Mouse (Mus musculus): ENCODE measurements around the gene Lkaaear1. TPM values are rescaled to one million over a fixed set of nuclear protein-coding genes. Genes with fewer than 3 reads are reported as not detected.

Lkaaear1 gene
- not detected in 2 replicates for polyA plus RNA-seq (2015; fragmentation: Nextera tagmentation; extraction: Ambion mirVana)

DNA sequence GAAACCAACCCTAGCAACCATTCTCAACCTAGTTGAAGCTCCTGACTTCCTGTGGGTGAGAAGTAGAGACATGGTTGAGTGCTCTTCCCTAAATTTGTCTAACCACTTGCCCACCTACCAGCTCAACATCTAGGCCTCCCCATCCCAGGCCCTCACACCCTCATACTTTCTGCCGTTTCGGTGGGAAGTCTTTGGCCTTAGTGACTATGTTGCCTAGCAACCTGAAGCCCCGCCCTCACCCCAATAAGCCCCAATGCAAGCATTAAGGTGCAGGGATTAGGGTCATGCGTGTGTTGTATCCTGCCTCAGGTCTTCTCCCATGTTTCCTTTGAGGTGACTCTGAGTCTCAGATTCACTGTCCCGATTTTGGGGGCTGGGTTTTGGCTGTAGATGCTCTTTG lies at the start of gene Lkaaear1:
Lkaaear1 (minus strand) TSS at position 202 of the 400 bp plus-strand sequence.

DNA sequence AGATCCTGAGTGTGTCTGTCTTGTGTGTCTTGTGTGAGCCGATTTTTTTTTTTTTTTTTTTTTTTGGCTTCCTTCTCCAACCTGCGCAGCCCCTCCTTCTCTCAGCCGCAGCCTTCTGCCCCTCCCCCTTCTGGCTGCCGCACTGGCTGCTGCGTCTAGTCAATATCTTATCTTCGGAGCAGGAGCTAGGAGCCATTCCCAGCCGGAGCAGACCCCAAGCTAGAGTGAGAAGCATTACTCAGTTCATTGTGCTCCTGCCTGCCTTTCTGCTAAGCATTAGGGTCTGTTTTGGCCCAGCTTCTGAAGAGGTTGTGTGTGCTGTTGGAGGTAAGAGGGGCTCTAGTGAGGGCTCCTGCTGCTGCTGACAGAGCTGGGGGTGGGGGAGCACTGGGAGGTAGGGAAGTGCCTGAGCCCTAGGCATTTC lies 16.7 kb upstream of the Lkaaear1 start, which contains the start of gene Oprl1:
Oprl1 (plus strand) TSS at position 114 of the 424 bp plus-strand sequence.

DNA sequence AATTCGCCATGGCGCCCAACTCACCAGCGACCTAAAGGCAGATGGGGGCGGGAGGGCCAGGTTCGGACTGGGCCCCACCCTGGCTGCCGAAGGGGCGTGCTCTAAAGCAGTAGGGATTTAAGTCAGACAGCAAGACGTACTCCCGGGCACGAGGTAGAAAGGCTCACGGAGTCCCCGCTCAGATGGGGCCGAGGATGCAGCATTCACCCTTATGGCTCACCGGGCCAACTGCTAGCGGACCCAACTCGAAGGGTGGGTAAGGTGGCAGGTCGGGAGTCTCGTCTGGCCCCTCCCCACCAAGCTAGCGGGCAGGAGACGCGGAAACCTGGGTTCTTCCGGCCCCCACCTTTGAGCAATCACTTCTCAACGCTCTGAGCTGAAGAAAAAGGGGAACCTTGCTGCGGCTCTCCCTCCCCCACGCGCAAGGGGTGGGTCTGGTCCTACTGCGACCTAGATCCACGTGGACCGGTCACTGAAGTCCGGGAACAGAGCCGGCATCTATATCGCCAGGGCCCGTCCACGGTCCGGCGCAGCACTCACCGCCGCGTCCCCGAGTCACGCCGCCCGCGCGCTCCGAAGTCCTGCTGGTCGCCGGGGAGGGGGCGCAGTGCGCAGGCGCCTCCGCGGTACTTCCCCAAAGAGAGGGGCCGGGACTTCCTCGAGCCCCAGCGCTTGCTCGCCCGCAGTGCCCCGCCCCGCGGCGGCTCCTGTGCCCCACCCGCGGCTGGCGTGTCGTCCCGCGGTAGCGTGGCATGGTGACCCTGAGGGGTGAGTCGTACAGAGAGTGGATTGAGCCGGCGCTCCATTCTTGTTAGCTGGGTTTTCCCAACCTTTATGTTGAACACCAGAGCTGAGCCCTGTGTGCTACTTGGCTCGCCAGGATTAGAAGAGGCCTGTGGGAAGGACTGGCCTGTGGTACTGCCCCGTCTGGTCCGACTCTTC lies 4.6 kb downstream of the Lkaaear1 start, which contains the start of gene Rgs19:
Rgs19 (minus strand) TSS at position 639 of the 942 bp plus-strand sequence.

DNA sequence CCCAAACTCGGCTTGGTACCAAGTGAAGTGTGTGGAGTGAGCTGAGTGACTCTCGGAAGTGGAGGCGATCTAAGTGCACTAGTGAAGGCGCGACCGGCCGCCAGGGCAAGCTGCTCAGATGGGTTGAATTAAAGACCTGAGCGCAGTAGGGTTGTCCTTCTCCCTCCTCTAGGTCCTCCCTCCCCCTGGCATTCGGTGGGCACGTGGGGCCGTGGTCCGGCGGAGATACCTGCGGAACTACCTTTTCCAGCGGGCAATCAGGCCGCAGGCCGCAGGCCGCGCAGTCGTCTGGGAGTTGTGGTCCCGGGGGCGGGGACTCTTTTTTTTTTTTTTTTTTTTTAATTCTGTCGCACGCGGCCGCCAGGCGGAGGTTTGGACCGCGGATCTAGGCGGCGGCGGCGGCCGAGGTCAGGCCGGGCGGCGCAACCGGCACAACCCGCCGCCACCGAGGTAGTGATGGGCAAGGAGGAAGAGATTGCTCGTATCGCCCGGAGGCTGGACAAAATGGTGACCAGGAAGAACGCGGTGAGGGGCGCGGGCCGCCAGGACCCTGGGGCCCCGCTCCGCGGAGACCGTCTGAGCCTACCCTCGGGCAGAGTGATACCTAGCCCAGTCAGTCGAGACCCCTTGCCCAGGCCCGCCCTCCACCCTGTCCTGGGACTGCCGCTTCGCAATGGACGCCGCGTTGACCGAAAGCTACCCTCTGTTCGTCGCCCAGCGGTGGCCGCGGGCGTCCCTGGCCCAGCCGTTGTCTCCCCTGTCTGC lies 18.1 kb downstream of the Lkaaear1 start, which contains the start of gene Tcea2:
Tcea2 (plus strand) TSS at position 360 of the 765 bp plus-strand sequence.

DNA sequence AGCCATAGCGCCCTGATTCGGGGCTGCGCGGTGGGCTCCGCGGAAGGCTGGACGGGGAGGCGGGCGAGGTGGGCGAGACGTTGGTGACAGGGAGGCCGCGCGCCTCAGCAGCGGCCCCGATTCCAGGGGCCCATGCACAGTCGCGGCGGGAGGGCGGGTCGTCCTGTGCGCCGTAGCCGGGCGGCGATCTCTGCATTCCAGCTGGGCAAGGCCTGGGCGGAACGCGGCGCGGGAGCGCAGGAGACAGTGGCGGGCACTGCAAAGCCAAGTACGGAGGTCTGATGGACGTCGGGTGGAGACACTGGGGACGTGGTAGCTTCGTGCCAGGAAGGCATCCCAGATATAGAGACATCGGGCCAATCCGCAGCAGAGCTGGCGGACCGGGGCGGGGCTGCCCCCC lies 26.9 kb downstream of the Lkaaear1 start, which contains the start of gene Sox18:
Sox18 (minus strand) TSS at position 315 of the 400 bp plus-strand sequence.

DNA sequence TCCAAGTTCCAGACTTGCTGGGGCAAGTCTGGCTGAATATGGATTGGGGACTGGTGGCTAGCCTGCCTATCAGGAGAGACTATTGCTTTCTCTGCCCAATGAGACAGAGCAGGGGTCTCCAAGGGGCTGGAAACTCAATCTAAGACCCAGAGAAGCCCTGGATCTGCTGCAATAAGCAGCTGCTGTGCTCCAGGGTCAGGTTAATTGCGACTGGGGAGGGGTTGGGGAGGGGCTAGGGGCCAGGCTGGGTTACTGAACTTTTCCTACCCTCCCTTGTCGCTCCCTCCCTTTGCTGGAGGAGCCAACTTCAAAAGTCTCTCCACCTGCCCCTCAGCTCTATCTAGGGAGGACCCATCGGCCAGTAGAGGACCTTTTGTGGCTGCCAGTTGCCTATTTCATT lies 41.5 kb downstream of the Lkaaear1 start, which contains the start of gene Gm29797:
Gm29797 (plus strand) TSS at position 301 of the 400 bp plus-strand sequence.

Other genes starting within 250 kb of the Lkaaear1 start
- gene Zbtb46, start 239.0 kb downstream of the Lkaaear1 start, polyA plus RNA-seq (2015; fragmentation: Nextera tagmentation; extraction: Ambion mirVana) = 5.7 and 6.2 TPM in 2 replicates
- 0.18 and 0.28 TPM in 2 replicates for gene Abhd16b, start 205.2 kb downstream of the Lkaaear1 start, polyA plus RNA-seq (2015; fragmentation: Nextera tagmentation; extraction: Ambion mirVana)
- gene Tpd52l2, start 201.3 kb downstream of the Lkaaear1 start, polyA plus RNA-seq (2015; fragmentation: Nextera tagmentation; extraction: Ambion mirVana) = 111 and 112 TPM in 2 replicates
- 67.9 and 68.2 TPM in 2 replicates for gene Dnajc5, start 178.0 kb downstream of the Lkaaear1 start, polyA plus RNA-seq (2015; fragmentation: Nextera tagmentation; extraction: Ambion mirVana)
- gene Uckl1, start 113.5 kb downstream of the Lkaaear1 start, polyA plus RNA-seq (2015; fragmentation: Nextera tagmentation; extraction: Ambion mirVana) = 47.7 and 48.8 TPM in 2 replicates
- 34.5 and 34.7 TPM in 2 replicates for gene Prpf6, start 106.6 kb downstream of the Lkaaear1 start, polyA plus RNA-seq (2015; fragmentation: Nextera tagmentation; extraction: Ambion mirVana)
- gene Zfp512b, start 105.6 kb downstream of the Lkaaear1 start, polyA plus RNA-seq (2015; fragmentation: Nextera tagmentation; extraction: Ambion mirVana) = 17.3 and 20.1 TPM in 2 replicates
- gene Samd10, start 99.2 kb downstream of the Lkaaear1 start, polyA plus RNA-seq (2015; fragmentation: Nextera tagmentation; extraction: Ambion mirVana) = 2.4 and 2.5 TPM in 2 replicates
- gene Gm29797, start 41.4 kb downstream of the Lkaaear1 start, polyA plus RNA-seq (2015; fragmentation: Nextera tagmentation; extraction: Ambion mirVana) = not detected in 2 replicates
- gene Sox18, start 26.8 kb downstream of the Lkaaear1 start, polyA plus RNA-seq (2015; fragmentation: Nextera tagmentation; extraction: Ambion mirVana) = 37.8 and 41.7 TPM in 2 replicates
- gene Tcea2, start 18.1 kb downstream of the Lkaaear1 start, polyA plus RNA-seq (2015; fragmentation: Nextera tagmentation; extraction: Ambion mirVana) = 8.4 and 10.0 TPM in 2 replicates
- 16.7 and 22.8 TPM in 2 replicates for gene Rgs19, start 4.5 kb downstream of the Lkaaear1 start, polyA plus RNA-seq (2015; fragmentation: Nextera tagmentation; extraction: Ambion mirVana)
- gene Oprl1, start 16.6 kb upstream of the Lkaaear1 start, polyA plus RNA-seq (2015; fragmentation: Nextera tagmentation; extraction: Ambion mirVana) = 0.14 and 0.18 TPM in 2 replicates
- gene Myt1, start 64.9 kb upstream of the Lkaaear1 start, polyA plus RNA-seq (2015; fragmentation: Nextera tagmentation; extraction: Ambion mirVana) = not detected in 2 replicates
- gene Pcmtd2, start 139.4 kb upstream of the Lkaaear1 start, polyA plus RNA-seq (2015; fragmentation: Nextera tagmentation; extraction: Ambion mirVana) = 19.9 and 24.4 TPM in 2 replicates
- 16.1 and 19.0 TPM in 2 replicates for gene Polr3k, start 165.9 kb upstream of the Lkaaear1 start, polyA plus RNA-seq (2015; fragmentation: Nextera tagmentation; extraction: Ambion mirVana)

Data from skeletal muscle tissue, postnatal 0 days (tissue).